Mouse (Mus musculus) kidney, adult 2 months (tissue): ENCODE measurements at regions not wholly inside any gene's neighbourhood (a gene's known extent, or its start where the extent isn't known, plus 50 kb on each side); places are given as distances from the start of the nearest gene placed in this dataset.

Experiments
- DNase-seq: peaks from one replicate; pipeline ENCODE4 v3.0.0; 2021
- H3K27ac ChIP-seq: fragments of 200-500 bp; 2 replicates; pipeline ENCODE4 v1.5.1; 2012; ENCODE audit warnings: low read depth, low read length, control low read depth, inconsistent platforms; ENCODE audit not compliant: insufficient read depth
- H3K27me3 ChIP-seq: fragments of 200-500 bp; replicated peaks from 2 replicates; pipeline ENCODE4 v1.6.1; 2012; ENCODE audit warnings: mild to moderate bottlenecking, moderate library complexity, low read length, inconsistent platforms; ENCODE audit not compliant: control insufficient read depth, insufficient read depth
- H3K36me3 ChIP-seq: fragments of 200-500 bp; 2 replicates; pipeline ENCODE4 v1.6.1; 2012; ENCODE audit warnings: mild to moderate bottlenecking, moderate library complexity, low read length, inconsistent platforms; ENCODE audit not compliant: control insufficient read depth, insufficient read depth
- H3K4me1 ChIP-seq: fragments of 200-500 bp; 2 replicates; pipeline ENCODE4 v1.6.1; 2011; ENCODE audit warnings: low read length; ENCODE audit not compliant: control insufficient read depth, insufficient read depth
- H3K4me3 ChIP-seq: fragments of 200-500 bp; 2 replicates; pipeline ENCODE4 v1.5.1; 2011; ENCODE audit warnings: mild to moderate bottlenecking, low read depth, low read length, control low read depth; ENCODE audit not compliant: insufficient read depth
- CTCF ChIP-seq: fragments of 200-500 bp; conservative IDR thresholded peaks from 2 replicates; pipeline ENCODE4 v1.5.1; 2011; ENCODE audit warnings: low read depth, mild to moderate bottlenecking, control low read depth, low read length, moderate library complexity, mixed read lengths; ENCODE audit not compliant: insufficient read depth, insufficient read length
- POLR2A ChIP-seq: fragments of 200-500 bp; IDR thresholded peaks from one replicate; pipeline ENCODE4 v1.6.1; 2011; ENCODE audit warnings: low read depth, low read length, control low read depth
- WGBS: fragments of 180-500 bp; shearing (Covaris S2); methylation state at CpG from one replicate; pipeline ENCODE4 v1.1.7; 2018; 5-methylcytosine and 5-hydroxymethylcytosine counted together

DNA sequence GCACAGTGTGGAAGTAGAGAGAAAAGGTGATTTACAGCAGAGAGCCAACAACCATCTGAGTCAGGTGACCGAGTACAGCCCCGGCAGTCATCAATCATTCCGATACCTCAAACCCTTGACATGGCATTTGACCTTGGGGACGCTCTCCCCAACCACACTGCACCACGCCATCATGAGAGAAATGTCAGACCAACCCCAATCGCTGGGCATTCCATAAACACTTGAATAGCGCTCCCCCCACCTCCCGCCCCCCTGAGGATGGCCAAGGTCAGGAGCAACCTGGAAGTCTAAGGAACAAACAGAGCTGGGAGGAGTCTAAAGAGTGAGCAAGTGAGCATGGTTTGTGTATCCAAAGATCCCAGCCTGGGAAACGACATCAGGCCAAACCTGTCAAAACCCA is 198.2 kb upstream of the Srrm4 start:
- TF ChIP-seq POLR2A: no peak
- no peak for TF ChIP-seq CTCF
- H3K4me1 ChIP-seq: no peaks in the 10 kb centered on the region
- no peak for DNase-seq
- H3K27ac ChIP-seq: no peak overlapping the region
- H3K36me3 ChIP-seq: no peaks in the 10 kb centered on the region
- no peaks in the 10 kb centered on the region for H3K27me3 ChIP-seq
- no peak overlapping the region for H3K4me3 ChIP-seq
- 40% methylated on average over 9 of the region's 9 CpGs for WGBS

DNA sequence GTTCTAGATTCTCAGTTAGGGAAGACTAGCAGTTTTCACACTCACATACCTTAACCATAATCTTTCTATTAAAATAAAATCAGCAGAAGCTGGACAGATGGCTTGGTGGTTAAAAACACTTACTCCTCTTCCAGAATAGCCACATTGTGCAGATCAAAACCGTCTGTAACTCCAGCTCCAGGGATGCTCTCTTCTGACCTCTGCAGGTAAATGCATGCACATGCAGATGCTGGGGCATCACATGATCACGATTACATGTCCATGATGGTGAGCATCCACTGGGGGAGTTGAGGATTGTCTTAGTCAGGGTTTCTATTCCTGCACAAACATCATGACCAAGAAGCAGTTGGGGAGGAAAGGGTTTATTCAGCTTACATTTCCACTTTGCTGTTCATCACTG is 184.8 kb upstream of the Srrm4 start:
- no peaks in the 10 kb centered on the region for H3K36me3 ChIP-seq
- 45% methylated on average over 2 of the region's 2 CpGs for WGBS
- no peaks in the 10 kb centered on the region for H3K4me1 ChIP-seq
- H3K27ac ChIP-seq: no peak overlapping the region
- H3K4me3 ChIP-seq: no peak overlapping the region
- no peak for TF ChIP-seq CTCF
- no peak for TF ChIP-seq POLR2A
- no peaks in the 10 kb centered on the region for H3K27me3 ChIP-seq
- DNase-seq: no peak

DNA sequence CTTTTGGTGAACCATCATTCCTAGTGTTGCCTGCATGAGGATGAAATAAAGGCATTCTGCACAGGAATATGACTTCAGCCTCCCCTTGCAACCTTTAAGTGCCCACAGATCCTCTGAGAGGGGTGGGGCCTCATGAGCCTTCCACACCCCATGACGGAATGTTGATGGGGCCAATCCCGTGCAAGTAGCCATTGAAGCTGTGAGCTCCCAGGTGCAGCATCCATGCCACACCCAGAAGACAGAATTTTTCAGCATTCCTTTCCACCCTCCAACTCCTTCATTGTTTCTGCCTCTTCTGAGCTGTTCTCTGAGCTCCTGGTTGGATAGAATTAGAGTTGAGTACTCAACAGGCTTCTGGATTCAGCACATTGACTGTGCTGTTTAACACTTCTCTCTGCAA is 174.6 kb upstream of the Srrm4 start:
- H3K27ac ChIP-seq: no peak overlapping the region
- no peaks in the 10 kb centered on the region for H3K4me1 ChIP-seq
- no peaks in the 10 kb centered on the region for H3K27me3 ChIP-seq
- 76% methylated on average over 2 of the region's 2 CpGs for WGBS
- H3K36me3 ChIP-seq: no peaks in the 10 kb centered on the region
- H3K4me3 ChIP-seq: no peak overlapping the region
- no peak for DNase-seq
- no peak for TF ChIP-seq CTCF
- no peak for TF ChIP-seq POLR2A

DNA sequence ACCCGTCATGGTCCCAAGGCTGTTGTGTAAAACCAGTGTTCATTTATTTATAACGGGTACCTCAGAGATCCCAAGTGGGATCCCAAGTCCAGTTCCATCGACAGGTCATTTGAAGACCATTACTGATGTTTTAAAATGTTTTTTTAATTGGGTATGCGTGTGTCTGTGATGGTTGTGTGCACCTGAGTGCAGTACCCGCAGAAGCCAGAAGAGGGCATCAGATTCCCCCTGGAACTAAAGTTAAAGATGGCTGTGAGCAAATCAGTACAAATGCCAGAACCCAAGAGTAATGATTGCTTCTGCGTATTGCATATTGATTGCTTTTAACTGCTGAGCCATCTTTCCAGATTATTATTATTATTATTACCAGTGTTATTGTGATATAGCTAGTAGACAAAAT is 169.7 kb upstream of the Srrm4 start:
- no peak overlapping the region for H3K4me3 ChIP-seq
- no peaks in the 10 kb centered on the region for H3K36me3 ChIP-seq
- no peak for TF ChIP-seq CTCF
- no peak for TF ChIP-seq POLR2A
- no peaks in the 10 kb centered on the region for H3K27me3 ChIP-seq
- no peak overlapping the region for H3K27ac ChIP-seq
- 90% methylated on average over 6 of the region's 6 CpGs for WGBS
- DNase-seq: no peak
- H3K4me1 ChIP-seq: no peaks in the 10 kb centered on the region

DNA sequence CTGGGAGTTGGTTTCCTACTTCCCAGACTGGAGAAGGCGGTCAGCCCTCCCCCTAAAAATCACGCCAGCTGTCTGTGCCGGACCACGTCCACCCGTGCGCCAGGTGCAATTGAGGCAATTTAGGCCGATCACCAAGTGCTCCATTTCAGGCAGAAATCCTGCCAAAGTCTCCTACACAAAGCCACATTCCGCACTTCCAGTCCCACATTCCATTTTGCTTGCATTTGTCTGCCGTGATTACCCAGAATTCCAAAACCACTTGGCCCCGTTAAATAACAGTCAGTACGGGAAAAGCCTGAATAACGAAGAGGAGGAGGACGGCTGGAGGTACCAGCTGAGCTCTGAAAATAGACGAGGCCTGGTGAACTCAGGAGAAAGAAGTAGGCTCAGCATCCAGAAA is 167.1 kb upstream of the Srrm4 start:
- no peaks in the 10 kb centered on the region for H3K27me3 ChIP-seq
- no peaks in the 10 kb centered on the region for H3K36me3 ChIP-seq
- no peak for TF ChIP-seq CTCF
- TF ChIP-seq POLR2A: no peak
- no peak for DNase-seq
- 36% methylated on average over 14 of the region's 14 CpGs for WGBS
- H3K4me3 ChIP-seq: no peak overlapping the region
- no peaks in the 10 kb centered on the region for H3K4me1 ChIP-seq
- no peak overlapping the region for H3K27ac ChIP-seq

DNA sequence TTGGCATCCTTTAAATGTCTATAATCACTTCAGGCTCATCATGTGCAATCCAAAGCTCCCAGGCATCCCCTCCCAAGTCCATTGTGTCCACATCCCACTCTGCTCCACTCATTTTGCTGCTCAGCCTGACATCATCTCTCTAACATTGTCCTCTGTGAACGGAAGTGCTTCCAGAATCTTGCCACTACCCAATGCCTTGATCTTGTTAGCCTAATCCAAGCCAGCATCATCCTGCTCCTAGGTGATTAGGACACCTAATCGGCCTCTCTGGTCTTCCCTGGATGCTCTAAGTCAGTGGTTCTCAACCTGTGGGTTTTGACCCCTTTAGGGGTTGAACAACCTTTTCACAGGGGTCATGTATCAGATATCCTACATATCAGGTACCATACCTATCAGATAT is 161.3 kb upstream of the Srrm4 start:
- Histone ChIP-seq H3K36me3 (no peaks in the 10 kb centered on the region), H3K4me1 (no peaks in the 10 kb centered on the region), H3K4me3 (no peak overlapping the region), H3K27me3 (no peaks in the 10 kb centered on the region), H3K27ac (no peak overlapping the region)
- WGBS: 73% methylated on average over 2 of the region's 2 CpGs
- TF ChIP-seq POLR2A: no peak
- TF ChIP-seq CTCF: no peak
- no peak for DNase-seq

DNA sequence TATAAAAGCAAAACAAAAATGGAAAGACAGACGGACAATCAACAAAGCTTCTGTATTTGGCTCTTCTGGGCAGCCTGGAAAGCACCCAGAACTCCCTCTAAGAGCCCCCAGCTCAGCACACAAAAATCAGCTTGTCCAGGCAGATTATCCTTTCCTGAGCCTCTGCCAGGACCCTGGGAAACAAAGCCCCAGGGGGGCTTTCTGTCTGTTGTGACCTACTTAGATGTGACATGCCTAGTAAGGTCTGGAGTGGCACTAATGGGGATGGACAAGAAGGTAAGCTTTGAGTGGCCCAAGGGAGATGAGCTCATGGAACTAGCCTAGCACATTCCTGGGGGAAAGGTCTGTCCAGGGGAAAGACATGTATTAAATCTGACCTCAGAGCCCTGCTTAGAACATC is 160.5 kb upstream of the Srrm4 start:
- WGBS: 63% methylated on average over 1 of the region's 1 CpGs
- H3K27me3 ChIP-seq: no peaks in the 10 kb centered on the region
- no peak overlapping the region for H3K27ac ChIP-seq
- no peak for DNase-seq
- TF ChIP-seq CTCF: no peak
- TF ChIP-seq POLR2A: no peak
- no peak overlapping the region for H3K4me3 ChIP-seq
- H3K4me1 ChIP-seq: no peaks in the 10 kb centered on the region
- no peaks in the 10 kb centered on the region for H3K36me3 ChIP-seq

DNA sequence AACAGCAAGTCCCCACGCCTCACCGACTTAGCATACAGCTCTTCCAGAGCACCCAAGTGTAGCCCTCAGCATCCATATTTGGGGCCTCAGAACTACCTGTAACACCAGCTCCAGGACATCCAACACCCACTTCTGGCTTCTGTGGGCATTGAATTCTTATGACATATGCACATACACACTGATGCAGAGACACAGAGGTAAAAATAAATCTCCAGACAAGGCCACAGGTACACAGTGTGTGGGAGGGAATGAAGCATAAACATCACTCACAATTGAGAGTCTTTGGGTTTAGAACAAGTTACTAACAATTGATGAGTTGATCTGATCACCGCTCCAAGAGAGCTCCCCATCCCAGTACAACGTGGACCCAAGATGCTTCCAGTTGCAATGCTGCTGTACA is 154.2 kb upstream of the Srrm4 start:
- H3K4me3 ChIP-seq: no peak overlapping the region
- WGBS: 87% methylated on average over 4 of the region's 4 CpGs
- no peak for DNase-seq
- H3K27ac ChIP-seq: no peak overlapping the region
- TF ChIP-seq CTCF: no peak
- no peak for TF ChIP-seq POLR2A
- H3K36me3 ChIP-seq: no peaks in the 10 kb centered on the region
- H3K4me1 ChIP-seq: no peaks in the 10 kb centered on the region
- no peaks in the 10 kb centered on the region for H3K27me3 ChIP-seq

DNA sequence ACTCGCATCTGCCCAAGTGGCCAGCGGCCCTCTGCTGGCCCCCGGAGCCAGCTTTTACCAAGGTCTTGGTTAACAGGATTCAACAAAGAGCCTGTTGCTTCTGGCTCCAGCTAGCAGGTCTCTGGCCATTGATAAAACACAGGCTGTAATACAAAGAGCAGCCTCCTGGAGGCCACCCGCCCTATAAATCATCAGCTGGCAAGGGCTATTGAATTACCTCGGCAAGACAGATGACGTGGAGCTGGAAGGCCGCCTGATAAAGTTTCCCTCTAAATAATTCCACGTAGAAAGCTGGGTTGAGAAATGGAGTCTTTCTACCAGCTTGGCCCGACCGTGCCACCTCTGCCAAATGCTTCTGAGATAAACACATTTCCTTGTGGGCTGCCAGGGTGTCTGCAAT is 152.8 kb upstream of the Srrm4 start:
- no peak for DNase-seq
- Histone ChIP-seq H3K27me3 (no peaks in the 10 kb centered on the region), H3K36me3 (no peaks in the 10 kb centered on the region), H3K4me1 (no peaks in the 10 kb centered on the region), H3K4me3 (no peak overlapping the region), H3K27ac (no peak overlapping the region)
- no peak for TF ChIP-seq POLR2A
- TF ChIP-seq CTCF: no peak
- 19% methylated on average over 10 of the region's 10 CpGs for WGBS
